Mouse (Mus musculus) left cerebral cortex, adult 8-10 months (tissue): ENCODE measurements around the gene BC037034. TPM values are rescaled to one million over a fixed set of nuclear protein-coding genes. Genes with fewer than 3 reads are reported as not detected.
A peak's percentile ranks its signal among the peaks of the same experiment; 100 is the strongest.

Source experiments
- DNase-seq, 2 experiments: peaks; one replicate each; pipeline ENCODE4 v3.0.0; 2022; ENCODE audit warnings: low spot score in 2 of 2
- total RNA-seq, 4 experiments: library from RNA; stranded (reverse); gene quantifications; 2 replicates each; pipeline ENCODE4 v1.2.4; 2022

The BC037034 gene
- total RNA-seq, 4 experiments from 2014 or later = 60.5 to 70.0 (median 66.1) TPM

- no peak for DNase-seq
Measured at GRCm38 (mm10) chr5:138262582-138263240, 1.1 kb downstream of the BC037034 start.

- DNase-seq = no peak
Measured at GRCm38 (mm10) chr5:138262001-138262400, 1.8 kb downstream of the BC037034 start.

GRCm38 (mm10) chr5:138260834-138261233 is 3.0 kb downstream of the BC037034 start:
- DNase-seq = no peak

- no peak for DNase-seq
Measured at GRCm38 (mm10) chr5:138260051-138260450, 3.8 kb downstream of the BC037034 start.

GRCm38 (mm10) chr5:138258993-138259392 is 4.8 kb downstream of the BC037034 start:
- DNase-seq = no peak

- DNase-seq = no peak
Measured at GRCm38 (mm10) chr5:138258542-138258941, 5.3 kb downstream of the BC037034 start.

GRCm38 (mm10) chr5:138258078-138258477 is 5.8 kb downstream of the BC037034 start:
- no peak for DNase-seq

- no peak for DNase-seq
Measured at GRCm38 (mm10) chr5:138257585-138257978, 6.3 kb downstream of the BC037034 start.

GRCm38 (mm10) chr5:138256966-138257584 is 6.8 kb downstream of the BC037034 start:
- no peak for DNase-seq

- DNase-seq = no peak
Measured at GRCm38 (mm10) chr5:138256094-138256467, 7.8 kb downstream of the BC037034 start.

GRCm38 (mm10) chr5:138255353-138256093 is 8.3 kb downstream of the BC037034 start, which contains the start of gene Lamtor4:
Lamtor4 (plus strand) TSS chr5:138255482.
- peak; percentile 84 to 98 for DNase-seq

GRCm38 (mm10) chr5:138253061-138253460 is 10.8 kb downstream of the BC037034 start:
- DNase-seq = no peak

- DNase-seq = no peak
Measured at GRCm38 (mm10) chr5:138251144-138251543, 12.7 kb downstream of the BC037034 start.

- no peak for DNase-seq
Measured at GRCm38 (mm10) chr5:138241511-138241910, 22.3 kb downstream of the BC037034 start.

- no peak for DNase-seq
Measured at GRCm38 (mm10) chr5:138234224-138234623, 29.6 kb downstream of the BC037034 start.

- no peak for DNase-seq
Measured at GRCm38 (mm10) chr5:138233778-138234177, 30.1 kb downstream of the BC037034 start.

GRCm38 (mm10) chr5:138229511-138229910 is 34.3 kb downstream of the BC037034 start:
- no peak for DNase-seq

GRCm38 (mm10) chr5:138228026-138228425 is 35.8 kb downstream of the BC037034 start:
- no peak for DNase-seq

GRCm38 (mm10) chr5:138227367-138227766 is 36.5 kb downstream of the BC037034 start:
- DNase-seq = no peak

- no peak for DNase-seq
Measured at GRCm38 (mm10) chr5:138226491-138226890, 37.3 kb downstream of the BC037034 start.

GRCm38 (mm10) chr5:138225700-138226099 is 38.1 kb downstream of the BC037034 start, which contains the start of gene Nxpe5:
Nxpe5 (plus strand) TSS chr5:138225898.
- DNase-seq = no peak

GRCm38 (mm10) chr5:138223287-138223686 is 40.5 kb downstream of the BC037034 start:
- DNase-seq = no peak
